Mouse (Mus musculus) Patski (cell line): ENCODE data around the gene Myh7. TPM values are rescaled to one million over a fixed set of nuclear protein-coding genes. Genes with fewer than 3 reads are reported as not detected.
"Not testable (repeated sequence)": the region's sequence is repeated elsewhere in the genome, so short reads cannot be mapped to it uniquely, and the experiment has no call there.

Experiments used
- ATAC-seq: fragments of 100-300 bp; one replicate; pipeline ENCODE4 v1.8.0; 2021
- CTCF ChIA-PET: fragments of 350-600 bp; sonication (Branson Sonifier 250); formaldehyde crosslinking; loops from one replicate; lab custom pipeline; 2022; ENCODE audit warnings: inconsistent platforms; lab: Charles Lee
- POLR2A ChIA-PET: fragments of 350-600 bp; sonication (Branson Sonifier 250); formaldehyde crosslinking; loops from one replicate; lab custom pipeline; 2022; ENCODE audit warnings: antibody characterized with exemption, inconsistent platforms; lab: Charles Lee
- DNase-seq: peaks from one replicate; pipeline ENCODE4 v3.0.0-alpha.2; 2011; ENCODE audit warnings: low read depth, low spot score
- H3K27me3 ChIP-seq: fragments of 371-371 bp; one replicate; pipeline ENCODE4 v1.5.1; 2021
- CTCF ChIP-seq: fragments of 100-300 bp; IDR thresholded peaks from one replicate; pipeline ENCODE4 v1.5.1; 2021
- in situ Hi-C: fragments of 300-500 bp; cut with MboI; formaldehyde crosslinking; loops from 3 replicates; pipeline ENCODE4 v1.11.1; 2018; ENCODE audit warnings: low pct_unique_long_range_greater_than_20kb, mixed read lengths
- polyA plus RNA-seq: library from polyadenylated mRNA; unstranded; gene quantifications from one replicate; pipeline ENCODE4 v1.2.3, GENCODE M21; 2021

Gene Myh7
- polyA plus RNA-seq, 1 experiment from 2014 or later = 0.23 TPM

GRCm38 (mm10) chr14:55005967-55006366, 11.5 kb upstream of the Myh7 start:
- ATAC-seq (no peak), DNase-seq (no peak)
- TF ChIP-seq CTCF = no peak
- ChIA-PET CTCF (interaction anchor here (1.2 kb wide), 1 partner anchor 9 kb away, joined by 3 read pairs; the partner anchor contains the start of gene Ngdn), POLR2A (interaction anchor here (0.9 kb wide), 1 partner anchor 130 kb away, joined by 5 read pairs; no protein-coding TSS in a partner anchor)
- in situ Hi-C loops = no loop called here
- peaks cover 8% of the 10 kb centered on the region for H3K27me3 ChIP-seq

GRCm38 (mm10) chr14:55005506-55005905, 11.1 kb upstream of the Myh7 start:
- DNase-seq (no peak), ATAC-seq (no peak)
- POLR2A ChIA-PET = interaction anchor here (0.9 kb wide), 1 partner anchor 129 kb away, joined by 5 read pairs; no protein-coding TSS in a partner anchor
- TF ChIP-seq CTCF = no peak
- peaks cover 8% of the 10 kb centered on the region for H3K27me3 ChIP-seq
- CTCF ChIA-PET = interaction anchor here (1.2 kb wide), 1 partner anchor 10 kb away, joined by 3 read pairs; the partner anchor contains the start of gene Ngdn
- in situ Hi-C loops = no loop called here

GRCm38 (mm10) chr14:55003878-55004855, 9.7 kb upstream of the Myh7 start:
- POLR2A ChIA-PET = no interaction called here
- in situ Hi-C loops = no loop called here
- no peak for DNase-seq
- peaks cover 9% of the 10 kb centered on the region for H3K27me3 ChIP-seq
- no peak for ATAC-seq
- no peak for TF ChIP-seq CTCF
- CTCF ChIA-PET = interaction anchor here (1.9 kb wide), 1 partner anchor 11 kb away, joined by 5 read pairs; the partner anchor contains the start of gene Ngdn

GRCm38 (mm10) chr14:55002687-55003120, 8.3 kb upstream of the Myh7 start:
- ChIA-PET CTCF (interaction anchor here (1.2 kb wide), 1 partner anchor 12 kb away, joined by 3 read pairs; the partner anchor contains the start of gene Ngdn), POLR2A (no interaction called here)
- ATAC-seq = no peak
- peaks cover 11% of the 10 kb centered on the region for H3K27me3 ChIP-seq
- DNase-seq = no peak
- TF ChIP-seq CTCF = no peak
- in situ Hi-C loops = no loop called here

GRCm38 (mm10) chr14:55001938-55002686, 7.7 kb upstream of the Myh7 start:
- in situ Hi-C loops = no loop called here
- ATAC-seq = no peak
- CTCF ChIA-PET = interaction anchor here (1.2 kb wide), 1 partner anchor 13 kb away, joined by 3 read pairs; the partner anchor contains the start of gene Ngdn
- no peak for DNase-seq
- no peak for TF ChIP-seq CTCF
- POLR2A ChIA-PET = no interaction called here
- peaks cover 13% of the 10 kb centered on the region for H3K27me3 ChIP-seq

- no peak for DNase-seq
- ATAC-seq = no peak
- ChIA-PET CTCF (no interaction called here), POLR2A (no interaction called here)
- in situ Hi-C loops = no loop called here
- H3K27me3 ChIP-seq = peaks cover 17% of the 10 kb centered on the region
- TF ChIP-seq CTCF = no peak
Observed at GRCm38 (mm10) chr14:55001446-55001845, 7.0 kb upstream of the Myh7 start.

- peaks cover 17% of the 10 kb centered on the region for H3K27me3 ChIP-seq
- POLR2A ChIA-PET = no interaction called here
- CTCF ChIA-PET = no interaction called here
- in situ Hi-C loops = no loop called here
- no peak for TF ChIP-seq CTCF
- no peak for ATAC-seq
- no peak for DNase-seq
Observed at GRCm38 (mm10) chr14:55000814-55001213, 6.4 kb upstream of the Myh7 start.

- DNase-seq, ATAC-seq, POLR2A ChIA-PET, in situ Hi-C loops, CTCF ChIA-PET: not testable (repeated sequence)
- H3K27me3 ChIP-seq = peaks cover 17% of the 10 kb centered on the region
Observed at GRCm38 (mm10) chr14:54999868-55000267, 5.4 kb upstream of the Myh7 start.

GRCm38 (mm10) chr14:54998680-54999079, 4.3 kb upstream of the Myh7 start:
- ChIA-PET POLR2A (no interaction called here), CTCF (interaction anchor here (1.3 to 2.0 kb wide), 2 partner anchors 16 to 284 kb away, joined by 3 to 6 read pairs; partner anchors contain the start of gene Ngdn)
- H3K27me3 ChIP-seq = peaks cover 17% of the 10 kb centered on the region
- DNase-seq (no peak), ATAC-seq (no peak)
- in situ Hi-C loops = no loop called here
- TF ChIP-seq CTCF = no peak

GRCm38 (mm10) chr14:54997297-54997696, 2.9 kb upstream of the Myh7 start:
- in situ Hi-C loops = no loop called here
- H3K27me3 ChIP-seq = peaks cover 17% of the 10 kb centered on the region
- ATAC-seq (no peak), DNase-seq (no peak)
- ChIA-PET POLR2A (no interaction called here), CTCF (interaction anchor here (1.3 to 2.0 kb wide), 2 partner anchors 18 to 283 kb away, joined by 3 to 6 read pairs; partner anchors contain the start of gene Ngdn)
- TF ChIP-seq CTCF = no peak
